Mouse (Mus musculus) bone marrow macrophage, adult 2 months (primary cell): ENCODE results near the gene Tchp.

ENCODE experiments used
- CTCF ChIP-seq: IDR thresholded peaks from 2 replicates; pipeline ENCODE4 v1.5.1; 2012; ENCODE audit warnings: low read depth, mild to moderate bottlenecking, low read length, moderate library complexity
- POLR2A ChIP-seq: IDR thresholded peaks from 2 replicates; pipeline ENCODE4 v1.6.1; 2012; ENCODE audit warnings: mild to moderate bottlenecking, low read depth, low read length, borderline replicate concordance

GRCm38 (mm10) chr5:114689700-114690366 is 17.7 kb upstream of the Tchp start:
- TF ChIP-seq CTCF (no peak), POLR2A (no peak)
